Mouse (Mus musculus) forebrain, postnatal 0 days (tissue): ENCODE measurements around the gene Slc16a4. TPM values are rescaled to one million over a fixed set of nuclear protein-coding genes. Genes with fewer than 3 reads are reported as not detected.

Source experiments
- ATAC-seq: fragments of 200-750 bp; cut with Nextera tagmentation; 2 replicates; pipeline ENCODE4 v1.8.0; 2017; ENCODE audit warnings: mild to moderate bottlenecking, moderate library complexity
- DNase-seq: peaks from one replicate; pipeline ENCODE4 v3.0.0-alpha.2; 2015
- H3K27ac ChIP-seq: fragments of 300-500 bp; sonication (generic); 2 replicates; pipeline ENCODE4 v1.5.1; 2014; ENCODE audit warnings: low read depth, mild to moderate bottlenecking, antibody characterized with exemption, low read length, moderate library complexity, mixed read lengths
- H3K27me3 ChIP-seq: fragments of 300-500 bp; sonication (generic); 2 replicates; pipeline ENCODE4 v1.6.1; 2014; ENCODE audit warnings: mild to moderate bottlenecking, low read length, mixed read lengths; ENCODE audit not compliant: insufficient read depth
- H3K36me3 ChIP-seq: fragments of 300-500 bp; sonication (generic); 2 replicates; pipeline ENCODE4 v1.6.1; 2014; ENCODE audit warnings: mild to moderate bottlenecking, moderate library complexity; ENCODE audit not compliant: insufficient read depth
- H3K4me1 ChIP-seq: fragments of 300-500 bp; sonication (generic); 2 replicates; pipeline ENCODE4 v1.6.1; 2014; ENCODE audit warnings: antibody characterized with exemption; ENCODE audit not compliant: insufficient read depth
- H3K4me2 ChIP-seq: fragments of 300-500 bp; sonication (generic); 2 replicates; pipeline ENCODE4 v1.6.1; 2014; ENCODE audit warnings: low read depth, mild to moderate bottlenecking, moderate library complexity
- H3K4me3 ChIP-seq: fragments of 300-500 bp; sonication (generic); 2 replicates; pipeline ENCODE4 v1.5.1; 2014; ENCODE audit warnings: low read depth, low read length, mixed read lengths
- H3K9ac ChIP-seq: fragments of 300-500 bp; sonication (generic); 2 replicates; pipeline ENCODE4 v1.6.1; 2014; ENCODE audit warnings: mild to moderate bottlenecking
- H3K9me3 ChIP-seq: fragments of 300-500 bp; sonication (generic); 2 replicates; pipeline ENCODE4 v1.6.1; 2016; ENCODE audit warnings: low read length
- CTCF ChIP-seq: sonication (generic); IDR thresholded peaks from 2 replicates; pipeline ENCODE4 v1.5.1; 2016; ENCODE audit warnings: antibody characterized with exemption, control low read depth, low read depth
- WGBS: fragments of 180-500 bp; shearing (Covaris S2); extraction: QIAGEN DNeasy Blood & Tissue Kit; methylation state at CpG from one replicate; pipeline ENCODE4 v1.1.7; 2014; 5-methylcytosine and 5-hydroxymethylcytosine counted together
- polyA plus RNA-seq: library from polyadenylated mRNA; unstranded; fragments of >200 nt; fragmentation: Nextera tagmentation; extraction: Ambion mirVana; gene quantifications from 2 replicates; pipeline ENCODE4 v1.2.1, GENCODE M21; 2015
- total RNA-seq: library from RNA; depleted of rRNA; stranded (reverse); fragments of >200 nt; gene quantifications from 2 replicates; pipeline ENCODE4 v1.2.3, GENCODE M21; 2014; rRNA removed

Gene Slc16a4
- total and polyA plus RNA-seq, 2 experiments from 2014 or later = 1.1 to 2.3 TPM

DNA sequence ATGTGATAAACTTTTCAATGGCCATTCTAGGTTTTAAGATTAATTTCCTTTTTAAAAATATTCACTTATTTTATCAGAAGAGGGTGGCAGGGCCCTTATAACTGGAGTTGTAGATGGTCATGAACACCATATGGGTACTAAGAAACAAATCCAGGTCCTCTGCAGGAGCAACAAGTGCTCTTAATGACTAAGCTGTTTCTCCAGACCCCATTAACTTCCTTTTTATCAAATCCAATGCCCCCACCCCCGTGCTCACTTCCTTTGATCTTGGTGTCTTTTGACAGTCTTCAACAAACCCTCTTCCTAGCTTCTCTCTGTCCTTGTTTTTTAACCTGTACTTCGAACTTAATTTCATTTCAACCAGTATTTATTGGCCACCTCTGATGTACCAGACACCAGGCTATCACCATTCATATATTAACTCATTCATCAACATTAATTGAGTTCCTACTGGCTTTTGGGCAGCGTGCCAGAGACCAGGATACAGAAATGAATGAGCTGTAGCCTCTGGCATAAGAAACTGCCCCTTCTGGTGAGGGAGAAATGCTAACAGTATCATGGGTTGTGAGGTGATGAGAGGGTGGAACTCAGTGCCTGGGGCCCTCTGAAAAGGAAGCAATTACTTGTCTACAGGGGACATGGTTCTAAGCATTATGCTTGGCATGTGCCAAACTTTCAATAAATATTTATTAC is 54.1 kb downstream of the Slc16a4 start:
- no peak for TF ChIP-seq CTCF
- Histone ChIP-seq H3K4me3 (no peak overlapping the region), H3K4me2 (no peak overlapping the region), H3K27me3 (no peaks in the 10 kb centered on the region), H3K9ac (no peak overlapping the region), H3K36me3 (no peaks in the 10 kb centered on the region), H3K4me1 (no peaks in the 10 kb centered on the region), H3K9me3 (no peaks in the 10 kb centered on the region), H3K27ac (no peak overlapping the region)
- WGBS = 24% methylated on average over 3 of the region's 3 CpGs
- ATAC-seq (no peak), DNase-seq (no peak)

DNA sequence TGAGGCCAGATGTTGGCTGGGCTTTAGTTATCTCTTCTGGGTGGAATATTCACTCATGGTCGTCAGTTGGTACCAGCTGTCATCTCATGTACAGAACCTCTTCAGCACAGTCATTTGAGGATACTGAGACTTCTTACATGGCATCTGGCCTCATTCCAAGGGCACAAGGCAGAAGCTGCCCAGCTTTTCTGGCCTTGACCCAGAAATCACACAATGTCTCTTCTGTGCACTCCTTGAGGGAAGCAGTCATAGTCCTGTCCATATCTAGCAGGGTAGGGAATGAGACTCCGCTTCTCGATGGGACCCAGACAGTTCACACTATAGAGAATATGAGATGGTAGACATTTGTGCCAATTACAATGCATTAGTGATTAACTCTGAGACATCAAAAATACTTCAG is 58.0 kb downstream of the Slc16a4 start:
- H3K4me2 ChIP-seq = no peak overlapping the region
- peaks cover 5% of the 10 kb centered on the region; the same call in 1 of the 2 replicates for H3K27me3 ChIP-seq
- H3K27ac ChIP-seq = no peak overlapping the region
- no peaks in the 10 kb centered on the region for H3K9me3 ChIP-seq
- 71% methylated on average over 3 of the region's 3 CpGs for WGBS
- no peak overlapping the region for H3K4me3 ChIP-seq
- no peaks in the 10 kb centered on the region for H3K36me3 ChIP-seq
- DNase-seq (no peak), ATAC-seq (no peak)
- TF ChIP-seq CTCF = no peak
- H3K4me1 ChIP-seq = no peaks in the 10 kb centered on the region
- H3K9ac ChIP-seq = no peak overlapping the region

DNA sequence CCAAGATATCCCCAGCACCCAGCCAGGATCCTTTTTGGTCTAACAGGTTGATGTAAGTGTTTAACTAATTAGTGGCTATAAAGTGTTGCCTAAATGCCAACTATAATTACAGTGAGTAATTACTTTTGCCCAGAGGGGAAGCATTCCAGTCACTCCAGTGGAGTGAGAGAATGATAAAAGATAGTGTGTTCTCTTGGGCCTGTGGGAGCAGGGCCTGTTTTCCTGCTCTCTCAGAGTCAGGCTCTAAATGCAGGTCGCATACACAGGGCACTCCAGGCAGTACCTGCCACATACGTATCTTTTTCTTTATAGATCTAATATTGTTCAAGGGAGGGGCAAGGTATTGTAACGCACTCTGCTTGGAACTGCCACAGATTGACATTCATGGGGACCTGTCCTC is 60.7 kb downstream of the Slc16a4 start:
- no peak for ATAC-seq
- TF ChIP-seq CTCF = no peak
- DNase-seq = no peak

DNA sequence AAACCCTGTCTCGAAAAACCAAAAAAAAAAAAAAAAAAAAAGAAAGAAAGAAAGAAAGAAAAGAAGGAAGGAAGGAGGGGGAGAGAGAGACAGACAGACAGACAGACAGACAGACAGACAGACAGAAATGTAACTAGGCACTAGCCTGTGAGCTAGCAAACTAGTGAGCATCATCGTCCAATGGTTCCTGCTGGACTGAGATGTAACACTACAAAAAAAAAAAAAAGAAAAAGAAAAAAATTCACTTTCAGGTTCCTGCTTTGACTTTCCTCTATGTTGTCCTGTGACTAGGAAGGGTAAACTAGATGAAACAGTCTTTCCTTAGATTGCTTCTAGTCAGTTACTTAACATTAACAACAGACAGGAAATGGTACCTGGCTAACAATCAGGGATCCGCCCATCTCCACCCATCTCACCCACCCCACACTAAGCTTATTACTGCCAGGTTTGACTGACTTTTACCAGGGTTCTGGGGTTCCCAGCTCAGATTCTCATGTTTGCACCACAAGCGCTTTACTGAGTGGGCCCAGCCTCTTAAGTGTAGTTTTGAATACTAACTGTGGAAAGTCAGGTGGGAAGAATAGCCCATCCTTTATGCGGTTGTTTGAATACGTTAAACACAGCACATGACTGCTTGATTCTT is 64.7 kb downstream of the Slc16a4 start:
- 90% methylated on average over 5 of the region's 6 CpGs for WGBS
- ATAC-seq = no peak
- H3K27ac ChIP-seq = no peak overlapping the region
- H3K4me3 ChIP-seq = no peak overlapping the region
- H3K27me3 ChIP-seq = peaks cover 7% of the 10 kb centered on the region; the same call in 1 of the 2 replicates
- no peaks in the 10 kb centered on the region for H3K36me3 ChIP-seq
- DNase-seq = no peak
- no peaks in the 10 kb centered on the region for H3K9me3 ChIP-seq
- no peak overlapping the region for H3K4me2 ChIP-seq
- no peaks in the 10 kb centered on the region for H3K4me1 ChIP-seq
- no peak overlapping the region for H3K9ac ChIP-seq
- TF ChIP-seq CTCF = no peak

More for the DNA sequence above, 60.7 kb downstream of the Slc16a4 start:
- Histone ChIP-seq H3K9me3 (no peaks in the 10 kb centered on the region), H3K4me2 (no peak overlapping the region), H3K4me3 (no peak overlapping the region), H3K27ac (no peak overlapping the region), H3K4me1 (no peaks in the 10 kb centered on the region), H3K27me3 (peaks cover 7% of the 10 kb centered on the region; the same call in 1 of the 2 replicates), H3K36me3 (no peaks in the 10 kb centered on the region), H3K9ac (no peak overlapping the region)
- WGBS = 61% methylated on average over 3 of the region's 3 CpGs

DNA sequence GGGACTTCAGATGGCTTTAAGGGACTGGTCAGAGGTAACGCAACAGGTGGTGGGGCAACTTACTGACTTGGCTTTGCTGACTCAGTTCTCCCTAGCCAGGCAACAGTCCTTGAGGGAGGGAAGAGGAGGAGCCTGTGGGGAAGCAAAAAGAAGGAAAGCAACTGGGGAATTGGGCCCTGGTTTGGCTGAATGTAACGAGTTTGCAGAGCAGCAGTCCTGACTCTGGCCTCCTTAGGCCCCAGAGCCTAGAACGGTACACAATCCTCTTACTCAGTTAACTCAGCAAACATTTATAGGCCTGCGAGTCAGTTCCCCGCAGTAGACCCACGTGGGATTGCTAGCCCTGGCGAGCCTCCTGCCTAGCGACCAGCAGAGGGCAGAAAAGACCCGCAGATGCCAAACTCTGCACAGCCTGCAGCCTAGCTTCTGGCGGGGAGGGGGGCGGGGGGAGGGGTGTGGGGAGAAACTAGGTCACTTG is 66.0 kb downstream of the Slc16a4 start:
- Histone ChIP-seq H3K9me3 (no peaks in the 10 kb centered on the region), H3K4me3 (no peak overlapping the region), H3K4me1 (no peaks in the 10 kb centered on the region), H3K27ac (no peak overlapping the region), H3K27me3 (0 out of 2 replicates have a peak, but pooled peaks cover 3% of the 10 kb centered on the region), H3K4me2 (peak overlapping the region; percentile 21; the same call in 1 of the 2 replicates), H3K36me3 (no peaks in the 10 kb centered on the region), H3K9ac (no peak overlapping the region)
- under 1% methylated on average over 10 of the region's 11 CpGs for WGBS
- peak; percentile 99 for ATAC-seq
- TF ChIP-seq CTCF = peak; percentile 85
- DNase-seq = peak; percentile 89

DNA sequence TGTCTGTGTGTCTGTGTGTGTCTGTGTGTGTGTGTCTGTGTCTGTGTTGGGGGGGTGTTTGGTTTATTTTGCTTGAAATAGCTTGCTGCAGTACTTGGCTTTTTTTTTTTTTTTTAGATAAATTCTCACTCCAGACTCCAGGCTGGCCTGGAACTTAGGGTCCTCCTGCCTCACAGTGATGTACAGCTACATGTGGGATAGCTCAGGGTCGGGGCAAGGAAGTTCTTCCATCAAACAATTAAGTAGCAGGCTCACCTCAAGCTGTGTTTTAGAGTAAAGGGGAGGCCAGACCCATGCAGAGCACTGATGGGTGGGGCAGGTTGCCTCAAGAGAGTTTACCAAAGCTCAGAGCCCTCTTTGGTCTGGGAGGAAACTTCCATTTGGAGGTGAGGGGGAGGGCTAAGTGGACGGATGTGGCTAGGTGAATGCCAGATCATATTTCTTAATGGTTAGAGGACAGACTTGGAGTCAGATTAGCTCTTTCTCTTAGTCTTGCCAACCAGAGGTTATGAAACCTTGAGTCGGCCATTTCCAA is 66.7 kb downstream of the Slc16a4 start:
- DNase-seq (no peak), ATAC-seq (no peak)
- 70% methylated on average over 3 of the region's 3 CpGs for WGBS
- no peak overlapping the region for H3K27ac ChIP-seq
- no peak overlapping the region for H3K9ac ChIP-seq
- no peaks in the 10 kb centered on the region for H3K36me3 ChIP-seq
- H3K4me1 ChIP-seq = no peaks in the 10 kb centered on the region
- no peak for TF ChIP-seq CTCF
- H3K4me2 ChIP-seq = no peak overlapping the region
- H3K4me3 ChIP-seq = no peak overlapping the region
- H3K27me3 ChIP-seq = 0 out of 2 replicates have a peak, but pooled peaks cover 3% of the 10 kb centered on the region
- H3K9me3 ChIP-seq = no peaks in the 10 kb centered on the region

DNA sequence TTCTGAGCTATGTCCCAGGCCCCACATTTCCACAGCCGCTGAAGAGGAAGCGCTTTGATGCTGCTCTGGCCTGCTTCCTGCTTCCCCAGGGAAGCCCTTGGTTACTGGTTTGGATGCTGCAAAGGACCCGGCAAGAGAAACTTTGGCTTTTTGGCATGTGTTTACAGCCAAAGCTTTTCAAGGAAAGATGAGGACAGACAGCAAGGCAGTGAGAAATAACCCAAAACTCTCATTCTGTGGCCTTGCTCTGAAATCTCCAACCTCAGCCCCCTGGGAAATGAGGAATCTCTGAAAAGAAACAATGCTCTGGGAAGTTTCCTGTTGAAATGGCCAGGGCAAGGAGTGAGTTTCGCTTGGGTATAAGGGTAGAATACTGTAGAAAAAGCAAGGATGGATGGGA is 69.3 kb downstream of the Slc16a4 start:
- DNase-seq (no peak), ATAC-seq (no peak)
- H3K4me2 ChIP-seq = no peak overlapping the region
- H3K36me3 ChIP-seq = no peaks in the 10 kb centered on the region
- no peak overlapping the region for H3K4me3 ChIP-seq
- H3K4me1 ChIP-seq = no peaks in the 10 kb centered on the region
- H3K27me3 ChIP-seq = no peaks in the 10 kb centered on the region
- no peak overlapping the region for H3K9ac ChIP-seq
- no peak for TF ChIP-seq CTCF
- H3K27ac ChIP-seq = no peak overlapping the region
- WGBS = 73% methylated on average over 4 of the region's 4 CpGs
- H3K9me3 ChIP-seq = no peaks in the 10 kb centered on the region

Other genes starting within 250 kb of the Slc16a4 start
- 9.6 and 11.3 TPM in 2 replicates for gene Kcna2, start 190.1 kb upstream of the Slc16a4 start, total RNA-seq
- gene Kcna2, start 190.1 kb upstream of the Slc16a4 start, polyA plus RNA-seq = 0.42 and 1.0 TPM in 2 replicates
- not detected in 2 replicates for gene Kcna10, start 108.2 kb upstream of the Slc16a4 start, total RNA-seq
- gene Kcna10, start 108.2 kb upstream of the Slc16a4 start, polyA plus RNA-seq = not detected in 2 replicates
- not detected in 2 replicates for gene Cym, start 69.5 kb upstream of the Slc16a4 start, total RNA-seq
- gene Cym, start 69.5 kb upstream of the Slc16a4 start, polyA plus RNA-seq = not detected in 2 replicates
- not detected in 2 replicates for gene A630076J17Rik, start 60.6 kb upstream of the Slc16a4 start, total RNA-seq
- gene A630076J17Rik, start 60.6 kb upstream of the Slc16a4 start, polyA plus RNA-seq = not detected in 2 replicates
- 0.69 TPM in 1 of 2 replicates, not detected in the other for gene Prok1, start 51.5 kb upstream of the Slc16a4 start, total RNA-seq
- gene Prok1, start 51.5 kb upstream of the Slc16a4 start, polyA plus RNA-seq = 0.15 TPM in 1 of 2 replicates, not detected in the other
- gene Lamtor5, start 12.4 kb upstream of the Slc16a4 start, total RNA-seq = 76.1 and 77.0 TPM in 2 replicates
- gene Lamtor5, start 12.4 kb upstream of the Slc16a4 start, polyA plus RNA-seq = 188 and 228 TPM in 2 replicates
- gene Rbm15, start 42.4 kb downstream of the Slc16a4 start, total RNA-seq = 17.0 and 22.0 TPM in 2 replicates
- gene Rbm15, start 42.4 kb downstream of the Slc16a4 start, polyA plus RNA-seq = 4.0 and 5.5 TPM in 2 replicates
- 10.7 and 15.4 TPM in 2 replicates for gene Kcnc4, start 168.3 kb downstream of the Slc16a4 start, total RNA-seq
- 4.2 and 6.6 TPM in 2 replicates for gene Kcnc4, start 168.3 kb downstream of the Slc16a4 start, polyA plus RNA-seq
- 61.2 and 68.9 TPM in 2 replicates for gene Slc6a17, start 226.8 kb downstream of the Slc16a4 start, total RNA-seq
- gene Slc6a17, start 226.8 kb downstream of the Slc16a4 start, polyA plus RNA-seq = 20.3 and 22.7 TPM in 2 replicates